In genomic region chr16:57116066-57116465, GRCm38 (mm10) we compare ENCODE assay signal across 14 mouse cellular contexts. TPM values are rescaled to one million over a fixed set of nuclear protein-coding genes. Genes with fewer than 3 reads are reported as not detected.
DNase-seq lines count a peak whose midpoint lies in the region; ATAC-seq and TF ChIP-seq lines count a peak whose summit lies in the region.
"Had no signal": no experiment of that assay in that cellular context is flagged by ENCODE, and none has a peak within 500 bp of the region (broad histone marks: within the 10 kb centered on the region; RNA-seq: fewer than 3 reads in every experiment).

No protein-coding gene starts in this region.

- H3K79me2 ChIP-seq in heart, adult 2 months (replicated peaks; ENCODE audit: control insufficient read depth, insufficient read depth, low read length): no peaks in the 10 kb centered on the region

- ATAC-seq in midbrain, embryonic 14.5 days (ENCODE audit: low FRiP score, low TSS enrichment): no peak
- ATAC-seq in midbrain, embryonic 16.5 days: no peak
- ATAC-seq: intestine, embryonic 15.5 days had no signal

- intact Hi-C loops in heart, adult 2 months (cut with DNase I): no loop called here
- intact Hi-C loops in heart, postnatal 10 days (cut with DNase I): loop anchor here (2.0 kb wide), 1 partner anchor 51 kb away; the partner anchor contains the start of gene Nit2
- intact Hi-C loops in left cerebral cortex, postnatal 14 days (cut with DNase I): no loop called here

- no peaks in the 10 kb centered on the region for H3K27me3 ChIP-seq in heart, adult 2 months (ENCODE audit: control insufficient read depth, insufficient read depth, low read length)
- no peaks in the 10 kb centered on the region for H3K27me3 ChIP-seq in midbrain, embryonic 14.5 days (ENCODE audit: control insufficient read depth, insufficient read depth, low read length)
- H3K27me3 ChIP-seq in midbrain, embryonic 16.5 days (ENCODE audit: control insufficient read depth, insufficient read depth, low read depth, low read length): no peaks in the 10 kb centered on the region
- no peaks in the 10 kb centered on the region for H3K27me3 ChIP-seq in splenic B cell, adult 2 months (ENCODE audit: control insufficient read depth, insufficient read depth, low read length, poor library complexity, severe bottlenecking)
- H3K27me3 ChIP-seq: intestine, embryonic 15.5 days; limb, embryonic 12.5 days had no signal

- no peaks in the 10 kb centered on the region for H3K36me3 ChIP-seq in heart, adult 2 months (ENCODE audit: control insufficient read depth, insufficient read depth, low read length)
- H3K36me3 ChIP-seq in midbrain, embryonic 14.5 days (ENCODE audit: control insufficient read depth, insufficient read depth, low read length): no peaks in the 10 kb centered on the region
- no peaks in the 10 kb centered on the region for H3K36me3 ChIP-seq in midbrain, embryonic 16.5 days (ENCODE audit: control insufficient read depth, insufficient read depth, low read length)
- H3K36me3 ChIP-seq in splenic B cell, adult 2 months (ENCODE audit: control insufficient read depth, insufficient read depth, low read length, poor library complexity, severe bottlenecking): no peaks in the 10 kb centered on the region
- H3K36me3 ChIP-seq: intestine, embryonic 15.5 days; limb, embryonic 12.5 days had no signal

- no peak overlapping the region for H3K9ac ChIP-seq in heart, adult 2 months (ENCODE audit: low read depth, low read length)
- no peak overlapping the region for H3K9ac ChIP-seq in midbrain, embryonic 14.5 days (replicated peaks; ENCODE audit: low read length)
- no peak overlapping the region for H3K9ac ChIP-seq in midbrain, embryonic 16.5 days (ENCODE audit: low read depth, low read length)
- H3K9ac ChIP-seq: intestine, embryonic 15.5 days; limb, embryonic 12.5 days had no signal

- TF ChIP-seq EP300 in heart, adult 2 months (IDR thresholded peaks at IDR 0.05; ENCODE audit: insufficient read depth, low read depth, low read length): no peak

- H3K4me2 ChIP-seq in midbrain, embryonic 14.5 days (ENCODE audit: low read length): no peak overlapping the region
- no peak overlapping the region for H3K4me2 ChIP-seq in midbrain, embryonic 16.5 days (ENCODE audit: low read length)
- H3K4me2 ChIP-seq: heart, embryonic 11.5 days; intestine, embryonic 15.5 days; limb, embryonic 12.5 days had no signal

- no peak for TF ChIP-seq POLR2A in heart, adult 2 months (IDR thresholded peaks at IDR 0.05; ENCODE audit: insufficient read depth, low read depth, low read length)

- H3K9me3 ChIP-seq in midbrain, embryonic 14.5 days (ENCODE audit: control insufficient read depth, low read length): no peaks in the 10 kb centered on the region
- no peaks in the 10 kb centered on the region for H3K9me3 ChIP-seq in midbrain, embryonic 16.5 days (replicated peaks; ENCODE audit: control insufficient read depth, low read length, poor library complexity, severe bottlenecking)
- H3K9me3 ChIP-seq: intestine, embryonic 15.5 days; limb, embryonic 12.5 days had no signal

- no peak for DNase-seq in heart, adult 2 months
- no peak for DNase-seq in heart, postnatal 10 days
- peak; percentile 52 for DNase-seq in midbrain, embryonic 14.5 days
- DNase-seq in embryo, embryonic 10.5 days (ENCODE audit: low spot score): peak; percentile 48
- DNase-seq in splenic B cell, adult 2 months (ENCODE audit: low read depth, low spot score): peak; percentile 62
- DNase-seq in urinary bladder, postnatal 10 days (ENCODE audit: low spot score): no peak
- no peak for DNase-seq in left cerebral cortex, postnatal 14 days (ENCODE audit: low spot score in 2 of 2)
- DNase-seq: cerebellum, adult 18-20 months; right cerebral cortex, adult 18-20 months had no signal

- no peaks in the 10 kb centered on the region; the same call in 1 of the 2 replicates for H3K4me1 ChIP-seq in heart, adult 2 months (ENCODE audit: control insufficient read depth, insufficient read depth, low read length)
- no peaks in the 10 kb centered on the region for H3K4me1 ChIP-seq in midbrain, embryonic 14.5 days (ENCODE audit: control insufficient read depth, insufficient read depth, low read length)
- no peaks in the 10 kb centered on the region for H3K4me1 ChIP-seq in midbrain, embryonic 16.5 days (ENCODE audit: control insufficient read depth, insufficient read depth, low read length)
- H3K4me1 ChIP-seq: intestine, embryonic 15.5 days; limb, embryonic 12.5 days had no signal

- TF ChIP-seq CTCF in heart, adult 2 months (IDR thresholded peaks at IDR 0.05): peak; percentile 49

- H3K4me3 ChIP-seq in heart, adult 2 months: no peak overlapping the region
- no peak overlapping the region for H3K4me3 ChIP-seq in midbrain, embryonic 14.5 days (replicated peaks; ENCODE audit: low read depth, low read length)
- no peak overlapping the region for H3K4me3 ChIP-seq in midbrain, embryonic 16.5 days (ENCODE audit: low read depth, low read length)
- H3K4me3 ChIP-seq: intestine, embryonic 15.5 days; limb, embryonic 12.5 days had no signal

- no peak overlapping the region for H3K27ac ChIP-seq in heart, adult 2 months
- H3K27ac ChIP-seq in midbrain, embryonic 14.5 days (replicated peaks; ENCODE audit: low read depth, low read length): no peak overlapping the region
- no peak overlapping the region for H3K27ac ChIP-seq in midbrain, embryonic 16.5 days (ENCODE audit: low read length)
- H3K27ac ChIP-seq: intestine, embryonic 15.5 days; limb, embryonic 12.5 days had no signal

RNA-seq across cellular contexts. Expression of gene Tomm70a, which starts 5.4 kb away (rescaled TPM):
- total RNA-seq in heart, adult 2 months (2021): 10 to 100 TPM; 41.8 to 44.1 TPM
- polyA plus RNA-seq in heart, adult 2 months (2012; rRNA removed): 10.6 and 21.7 TPM in 2 replicates
- 10 to 100 TPM; 56.7 to 58.4 TPM for total RNA-seq in heart, postnatal 10 days (2021)
- 71.4 and 86.6 TPM in 2 replicates for polyA plus RNA-seq in midbrain, embryonic 14.5 days (2014; fragmentation: Nextera tagmentation; extraction: Ambion mirVana)
- polyA plus RNA-seq in midbrain, embryonic 16.5 days (2015; fragmentation: Nextera tagmentation; extraction: Ambion mirVana): 63.0 and 66.3 TPM in 2 replicates
- 100 to 1,000 TPM; 107 to 110 TPM for total RNA-seq in left cerebral cortex, postnatal 14 days (2021)

RNA-seq across cellular contexts. Expression of gene Tmem45a2, which starts 44.9 kb away (rescaled TPM):
- total RNA-seq in heart, adult 2 months (2021): not detected
- 0.12 TPM in 1 of 2 replicates, not detected in the other for polyA plus RNA-seq in heart, adult 2 months (2012; rRNA removed)
- not detected for total RNA-seq in heart, postnatal 10 days (2021)
- not detected in 2 replicates for polyA plus RNA-seq in midbrain, embryonic 14.5 days (2014; fragmentation: Nextera tagmentation; extraction: Ambion mirVana)
- not detected in 2 replicates for polyA plus RNA-seq in midbrain, embryonic 16.5 days (2015; fragmentation: Nextera tagmentation; extraction: Ambion mirVana)
- total RNA-seq in left cerebral cortex, postnatal 14 days (2021): not detected
- polyA plus RNA-seq: forebrain, embryonic 11.5 days; heart, embryonic 11.5 days; intestine, embryonic 15.5 days; limb, embryonic 12.5 days had no signal

RNA-seq across cellular contexts. Expression of gene Nit2, which starts 51.1 kb away (rescaled TPM):
- total RNA-seq in heart, adult 2 months (2021): 10 to 100 TPM; 27.4 to 35.4 TPM
- 19.3 and 27.5 TPM in 2 replicates for polyA plus RNA-seq in heart, adult 2 months (2012; rRNA removed)
- 10 to 100 TPM; 33.4 to 34.8 TPM for total RNA-seq in heart, postnatal 10 days (2021)
- polyA plus RNA-seq in midbrain, embryonic 14.5 days (2014; fragmentation: Nextera tagmentation; extraction: Ambion mirVana): 45.3 and 49.0 TPM in 2 replicates
- polyA plus RNA-seq in midbrain, embryonic 16.5 days (2015; fragmentation: Nextera tagmentation; extraction: Ambion mirVana): 44.9 and 60.4 TPM in 2 replicates
- total RNA-seq in left cerebral cortex, postnatal 14 days (2021): 10 to 100 TPM; 19.2 to 19.5 TPM

Comparison
In these comparisons a context has a peak if more than half of its experiments do, and no peak if none do; other contexts are left out.
1. DNase-seq: peak in midbrain, embryonic 14.5 days (single experiment), embryo, embryonic 10.5 days (single experiment) and splenic B cell, adult 2 months (single experiment); none in heart, adult 2 months (0 of 2), heart, postnatal 10 days (0 of 2), urinary bladder, postnatal 10 days (single experiment) and left cerebral cortex, postnatal 14 days (0 of 2).